Mouse (Mus musculus) splenic B cell, adult 2 months (primary cell): ENCODE measurements around the gene Sf3b4.
"Not testable (repeated sequence)": the region's sequence is repeated elsewhere in the genome, so short reads cannot be mapped to it uniquely, and the experiment has no call there.

Experiments
- DNase-seq: peaks from one replicate; pipeline ENCODE4 v3.0.0-alpha.2; 2011; ENCODE audit warnings: low read depth, low spot score
- H3K27me3 ChIP-seq: 2 replicates; pipeline ENCODE4 v1.6.1; 2012; ENCODE audit warnings: mild to moderate bottlenecking, low read length, moderate library complexity, mixed read lengths; ENCODE audit not compliant: control insufficient read depth, poor library complexity, insufficient read depth, severe bottlenecking
- H3K36me3 ChIP-seq: 2 replicates; pipeline ENCODE4 v1.6.1; 2012; ENCODE audit warnings: mild to moderate bottlenecking, low read length, moderate library complexity, mixed read lengths; ENCODE audit not compliant: control insufficient read depth, poor library complexity, insufficient read depth, severe bottlenecking

The Sf3b4 gene

DNA sequence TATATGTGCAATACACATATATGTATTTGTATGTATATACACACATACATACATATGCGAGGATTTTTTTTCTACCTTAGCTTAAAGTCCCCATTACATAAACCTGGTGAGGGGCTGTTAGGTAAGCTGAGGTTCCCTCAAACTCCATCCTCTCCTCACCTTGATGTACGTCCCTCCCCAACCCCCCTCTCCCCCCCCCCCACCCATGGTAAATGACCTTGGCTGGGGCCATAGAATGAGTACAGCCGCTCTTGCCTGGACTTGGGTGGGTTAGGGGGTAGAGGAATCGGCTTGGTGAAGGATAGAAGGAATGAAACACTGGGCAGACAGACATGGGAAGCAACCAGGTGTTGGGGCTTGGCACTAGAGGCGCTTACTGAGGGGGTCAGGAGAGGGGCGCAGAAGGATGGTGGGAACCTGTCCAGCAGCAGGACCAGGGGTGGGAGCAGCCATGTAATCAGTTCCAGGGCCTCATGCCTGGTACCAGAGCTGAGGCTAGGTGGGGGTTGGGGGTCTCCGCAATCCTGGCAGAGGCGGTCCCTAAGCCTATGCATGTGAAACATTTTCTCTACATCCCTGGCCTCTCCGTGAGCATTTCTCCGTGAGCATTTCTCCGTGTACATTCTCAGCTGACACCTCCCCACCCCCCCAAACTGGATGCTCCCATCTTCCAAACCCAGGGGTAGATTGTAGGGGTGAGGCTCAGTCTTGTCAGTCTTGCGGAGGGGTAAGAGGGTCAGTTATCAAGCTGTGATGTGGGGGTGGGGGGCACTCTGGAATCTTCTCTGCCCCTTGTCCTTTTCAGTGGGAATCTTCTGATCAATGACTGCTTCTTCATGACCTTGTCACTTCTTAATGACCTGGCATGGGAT is 9.6 kb downstream of the Sf3b4 start:
- Histone ChIP-seq H3K36me3 (peaks cover 4% of the 10 kb centered on the region; the same call in 1 of the 2 replicates), H3K27me3 (0 out of 2 replicates have a peak, but pooled peaks cover 2% of the 10 kb centered on the region)
- DNase-seq: no peak

GRCm38 (mm10) chr3:96182382-96182776 is 10.2 kb downstream of the Sf3b4 start:
- H3K27me3 ChIP-seq: 0 out of 2 replicates have a peak, but pooled peaks cover 2% of the 10 kb centered on the region
- H3K36me3 ChIP-seq: peaks cover 4% of the 10 kb centered on the region; the same call in 1 of the 2 replicates
- no peak for DNase-seq

GRCm38 (mm10) chr3:96192977-96193376 is 20.8 kb downstream of the Sf3b4 start:
- Histone ChIP-seq H3K27me3 (no peaks in the 10 kb centered on the region), H3K36me3 (no peaks in the 10 kb centered on the region)
- no peak for DNase-seq

GRCm38 (mm10) chr3:96194966-96195365 is 22.8 kb downstream of the Sf3b4 start:
- peak; percentile 45 for DNase-seq

DNA sequence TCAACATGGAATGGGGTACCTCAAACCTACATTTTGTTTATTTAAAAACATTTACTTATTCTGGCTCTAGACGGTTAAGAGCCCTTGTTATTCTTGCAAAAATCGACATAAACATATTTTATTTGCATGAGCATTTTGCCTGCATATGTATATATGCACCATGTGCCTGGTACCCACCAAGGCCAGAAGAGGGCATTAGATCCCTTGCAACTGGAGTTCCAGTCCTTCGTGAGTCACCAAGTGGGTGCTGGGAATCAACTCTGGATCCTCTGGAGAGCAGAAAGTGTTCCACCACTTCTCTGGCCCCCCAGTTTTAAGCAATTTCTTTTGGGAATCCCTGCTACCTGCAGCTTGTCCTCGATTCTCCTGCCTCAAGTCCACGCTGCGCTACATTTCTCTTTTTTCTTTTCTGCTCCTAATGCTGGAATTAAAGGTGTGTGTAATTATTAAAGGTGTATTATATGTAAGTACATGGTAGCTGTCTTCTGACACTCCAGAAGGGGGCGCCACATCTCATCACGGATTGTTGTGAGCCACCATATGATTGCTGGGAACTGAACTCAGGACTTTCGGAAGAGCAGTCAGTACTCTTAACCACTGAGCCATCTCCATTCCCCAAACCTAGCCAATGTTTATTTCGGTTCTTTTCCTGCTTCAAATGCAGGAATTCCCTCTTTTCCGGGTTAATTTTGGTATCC is 23.6 kb downstream of the Sf3b4 start:
- peak; percentile 25 for DNase-seq
- Histone ChIP-seq H3K27me3 (no peaks in the 10 kb centered on the region), H3K36me3 (no peaks in the 10 kb centered on the region)

More at GRCm38 (mm10) chr3:96194966-96195365, 22.8 kb downstream of the Sf3b4 start:
- Histone ChIP-seq H3K27me3 (no peaks in the 10 kb centered on the region), H3K36me3 (no peaks in the 10 kb centered on the region)

DNA sequence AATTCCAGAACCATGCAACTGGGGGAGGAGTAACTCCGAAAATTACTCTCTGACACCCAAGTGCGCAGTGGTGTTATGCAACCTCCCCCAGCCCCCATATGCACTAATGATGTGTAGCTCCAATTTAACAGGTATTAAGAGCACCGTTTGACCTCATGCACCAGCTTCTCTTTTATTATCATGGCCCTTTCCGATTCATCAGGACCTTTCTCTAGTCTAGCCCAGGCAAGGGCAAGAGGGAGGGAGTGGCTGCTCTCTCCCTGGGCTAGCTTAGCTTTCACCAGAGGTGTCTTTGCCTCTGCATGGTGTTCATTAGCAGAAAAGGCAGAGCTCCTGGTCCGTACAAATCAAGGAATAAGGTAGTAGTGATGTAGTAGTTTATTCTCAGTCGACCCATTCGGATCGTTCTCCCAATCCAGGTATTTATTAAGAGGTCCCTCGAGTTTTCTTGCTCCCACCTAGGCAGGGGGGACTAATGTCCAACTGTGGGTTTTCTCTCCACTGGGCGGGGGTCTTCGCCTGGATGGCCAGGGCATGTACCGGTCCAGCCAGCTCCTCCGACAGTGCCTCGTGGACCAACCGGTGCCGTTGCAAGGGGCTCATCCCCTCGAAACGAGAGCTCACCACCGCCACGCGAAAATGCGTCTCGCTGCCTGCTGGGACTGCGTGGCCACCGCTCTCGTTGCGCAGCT is 24.5 kb downstream of the Sf3b4 start:
- DNase-seq: peak; percentile 15
- H3K36me3 ChIP-seq: no peaks in the 10 kb centered on the region
- H3K27me3 ChIP-seq: no peaks in the 10 kb centered on the region

DNA sequence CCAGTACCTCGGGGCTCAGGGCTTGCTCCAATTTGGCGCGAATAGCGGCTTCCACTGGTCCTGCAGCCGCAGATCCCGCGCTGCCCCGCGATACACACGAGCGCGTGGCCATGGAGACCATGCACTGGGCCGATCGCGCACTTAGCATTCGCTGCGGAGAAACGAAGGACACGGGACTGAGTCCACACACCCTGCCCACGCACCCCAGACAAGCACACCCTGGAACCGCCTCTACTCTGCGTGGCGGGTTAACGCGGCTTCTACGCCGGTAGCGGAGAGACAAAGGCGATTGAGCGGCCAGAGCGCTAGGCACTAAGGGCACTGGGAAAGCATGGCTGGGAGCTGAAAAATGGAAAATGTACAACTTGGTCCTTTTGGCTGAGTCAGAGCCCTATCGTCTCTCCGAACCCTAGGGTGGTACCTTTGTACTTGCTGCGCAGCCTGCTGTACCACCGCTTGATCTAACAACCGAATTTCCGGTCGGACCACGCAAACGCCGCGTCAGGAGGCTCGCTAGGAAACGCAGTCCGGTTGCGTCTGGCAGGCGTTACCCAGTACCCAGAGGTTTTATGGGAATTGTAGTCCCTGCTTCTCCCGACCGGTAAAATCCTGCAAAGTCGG is 25.1 kb downstream of the Sf3b4 start:
- no peaks in the 10 kb centered on the region for H3K27me3 ChIP-seq
- H3K36me3 ChIP-seq: no peaks in the 10 kb centered on the region
- peak; percentile 91 for DNase-seq

- peak; percentile 84 for DNase-seq
- Histone ChIP-seq H3K27me3 (no peaks in the 10 kb centered on the region), H3K36me3 (no peaks in the 10 kb centered on the region)
These were observed 26.0 kb downstream of the Sf3b4 start for GRCm38 (mm10) chr3:96198181-96198580.

GRCm38 (mm10) chr3:96198601-96199251 is 26.6 kb downstream of the Sf3b4 start:
- H3K27me3 ChIP-seq, DNase-seq: not testable (repeated sequence)

DNA sequence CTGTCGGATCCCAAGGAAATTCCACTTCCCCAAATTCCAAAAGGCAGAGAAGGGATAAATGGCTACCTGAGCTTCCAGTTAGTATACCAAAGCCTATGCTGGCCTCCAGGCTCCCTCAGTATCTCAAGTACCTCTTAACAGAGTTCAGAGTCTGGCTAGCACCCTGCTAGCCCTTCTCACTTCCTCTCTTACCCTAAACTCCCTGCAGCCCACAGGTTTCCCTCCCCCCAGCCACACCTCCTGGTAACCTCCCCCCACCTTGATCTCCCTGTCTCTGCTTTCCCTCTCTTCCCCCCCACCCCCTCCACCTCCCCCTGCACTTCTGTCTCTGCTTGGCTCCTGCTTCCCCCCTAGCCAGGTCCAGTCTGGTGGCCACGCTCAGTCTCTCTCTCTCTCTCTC is 27.6 kb downstream of the Sf3b4 start:
- DNase-seq: peak; percentile 58
- no peaks in the 10 kb centered on the region for H3K36me3 ChIP-seq
- H3K27me3 ChIP-seq: no peaks in the 10 kb centered on the region

More at GRCm38 (mm10) chr3:96198601-96199251, 26.6 kb downstream of the Sf3b4 start:
- not testable (repeated sequence) for H3K36me3 ChIP-seq

DNA sequence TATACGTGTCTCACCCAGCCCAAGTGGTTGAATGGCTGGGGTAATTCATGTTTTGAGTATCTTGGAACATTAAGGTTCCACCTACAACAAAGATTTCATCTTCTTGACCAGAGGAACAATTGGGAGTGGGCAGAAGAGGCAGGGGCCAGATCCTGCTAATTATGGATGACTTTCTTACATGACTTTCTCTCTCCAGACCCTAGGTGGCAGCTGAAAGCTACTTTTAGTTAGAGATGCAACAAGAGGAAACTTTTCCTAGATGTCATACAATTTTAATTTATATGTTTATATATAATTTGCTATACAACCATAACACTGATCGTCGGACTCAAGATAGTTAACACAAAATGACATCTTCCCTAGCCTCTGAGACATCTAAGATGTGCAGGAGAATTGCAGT is 35.7 kb downstream of the Sf3b4 start:
- no peak for DNase-seq
- no peaks in the 10 kb centered on the region for H3K36me3 ChIP-seq

DNA sequence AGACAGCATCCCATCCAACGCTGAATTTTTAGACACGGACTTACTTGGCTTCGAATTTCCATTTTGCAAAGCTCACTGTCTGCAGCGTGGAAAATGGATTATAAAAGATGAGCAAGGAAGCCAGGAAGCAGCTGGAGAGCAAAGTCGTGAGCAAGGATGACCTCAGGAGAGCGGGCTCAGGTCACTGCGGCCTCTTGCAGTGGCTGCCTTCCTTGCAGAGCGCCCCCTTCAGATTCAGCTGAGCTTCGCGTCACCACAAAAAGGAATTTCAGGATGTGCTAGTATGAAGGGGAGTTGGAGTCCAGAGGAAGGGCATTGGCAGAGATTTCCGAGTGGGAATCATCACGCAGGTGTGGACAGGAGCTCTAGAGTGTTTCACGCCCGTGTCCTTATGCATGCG is 37.1 kb downstream of the Sf3b4 start:
- H3K27me3 ChIP-seq: no peaks in the 10 kb centered on the region
- DNase-seq: no peak
- no peaks in the 10 kb centered on the region for H3K36me3 ChIP-seq

More for the DNA sequence above, 35.7 kb downstream of the Sf3b4 start:
- no peaks in the 10 kb centered on the region for H3K27me3 ChIP-seq

- Histone ChIP-seq H3K27me3 (no peaks in the 10 kb centered on the region), H3K36me3 (no peaks in the 10 kb centered on the region; the same call in 1 of the 2 replicates)
- DNase-seq: peak; percentile 75
These were observed 47.1 kb downstream of the Sf3b4 start for GRCm38 (mm10) chr3:96219191-96219641.

DNA sequence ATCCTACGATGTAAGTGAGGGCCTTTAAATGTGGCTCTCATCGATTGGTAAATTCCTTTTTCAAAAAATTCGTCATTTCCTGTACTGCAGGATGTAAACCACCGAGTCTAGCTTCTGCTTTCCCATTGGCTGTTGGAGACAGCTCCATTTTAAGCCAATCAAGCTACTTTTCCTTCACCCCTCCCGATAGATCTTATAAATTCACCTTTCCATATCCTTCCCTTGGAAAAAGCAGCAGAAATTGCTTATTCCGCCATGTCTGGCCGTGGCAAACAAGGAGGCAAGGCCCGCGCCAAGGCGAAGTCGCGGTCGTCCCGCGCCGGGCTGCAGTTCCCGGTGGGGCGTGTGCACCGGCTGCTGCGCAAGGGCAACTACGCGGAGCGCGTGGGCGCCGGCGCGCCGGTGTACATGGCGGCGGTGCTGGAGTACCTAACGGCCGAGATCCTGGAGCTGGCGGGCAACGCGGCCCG is 47.6 kb downstream of the Sf3b4 start, which contains the start of the genes Bola1 and Hist2h2ab:
Bola1 (minus strand) TSS at position 49 of the 470 bp plus-strand sequence.
Hist2h2ab (plus strand) TSS at position 205 of the 470 bp plus-strand sequence.
- no peaks in the 10 kb centered on the region for H3K27me3 ChIP-seq
- peak; percentile 89 for DNase-seq
- H3K36me3 ChIP-seq: no peaks in the 10 kb centered on the region; the same call in 1 of the 2 replicates
